Mouse (Mus musculus) limb, embryonic 15.5 days (tissue): ENCODE measurements around the gene Strip2. TPM values are rescaled to one million over a fixed set of nuclear protein-coding genes. Genes with fewer than 3 reads are reported as not detected.

Experiments
- ATAC-seq: fragments of 200-750 bp; cut with Nextera tagmentation; 2 replicates; pipeline ENCODE4 v1.8.0; 2017; ENCODE audit warnings: low read depth, moderate TSS enrichment; ENCODE audit not compliant: insufficient number of reproducible peaks, low FRiP score, low TSS enrichment
- H3K27ac ChIP-seq: fragments of 300-500 bp; sonication (generic); 2 replicates; pipeline ENCODE4 v1.5.1; 2015; ENCODE audit warnings: moderate library complexity, mild to moderate bottlenecking, inconsistent platforms
- H3K27me3 ChIP-seq: fragments of 300-500 bp; sonication (generic); 2 replicates; pipeline ENCODE4 v1.6.1; 2015; ENCODE audit warnings: inconsistent platforms
- H3K36me3 ChIP-seq: fragments of 300-500 bp; sonication (generic); 2 replicates; pipeline ENCODE4 v1.6.1; 2015; ENCODE audit warnings: inconsistent platforms
- H3K4me1 ChIP-seq: fragments of 300-500 bp; sonication (generic); 2 replicates; pipeline ENCODE4 v1.6.1; 2015; ENCODE audit warnings: inconsistent platforms
- H3K4me2 ChIP-seq: fragments of 300-500 bp; sonication (generic); 2 replicates; pipeline ENCODE4 v1.6.1; 2015; ENCODE audit warnings: mild to moderate bottlenecking, inconsistent platforms
- H3K4me3 ChIP-seq: fragments of 300-500 bp; sonication (generic); 2 replicates; pipeline ENCODE4 v1.5.1; 2015; ENCODE audit warnings: mild to moderate bottlenecking, inconsistent platforms
- H3K9ac ChIP-seq: fragments of 300-500 bp; sonication (generic); 2 replicates; pipeline ENCODE4 v1.6.1; 2015; ENCODE audit warnings: inconsistent platforms
- H3K9me3 ChIP-seq: fragments of 300-500 bp; sonication (generic); 2 replicates; pipeline ENCODE4 v1.6.1; 2016; ENCODE audit warnings: inconsistent platforms
- WGBS: fragments of 180-500 bp; shearing (Covaris S2); methylation state at CpG from one replicate; pipeline ENCODE4 v1.1.7; 2015; 5-methylcytosine and 5-hydroxymethylcytosine counted together
- polyA plus RNA-seq: library from polyadenylated mRNA; unstranded; fragments of >200 nt; fragmentation: Nextera tagmentation; extraction: Ambion mirVana; gene quantifications from 2 replicates; pipeline ENCODE4 v1.2.1, GENCODE M21; 2015

Gene Strip2
- polyA plus RNA-seq = 2.0 and 2.1 TPM in 2 replicates

DNA sequence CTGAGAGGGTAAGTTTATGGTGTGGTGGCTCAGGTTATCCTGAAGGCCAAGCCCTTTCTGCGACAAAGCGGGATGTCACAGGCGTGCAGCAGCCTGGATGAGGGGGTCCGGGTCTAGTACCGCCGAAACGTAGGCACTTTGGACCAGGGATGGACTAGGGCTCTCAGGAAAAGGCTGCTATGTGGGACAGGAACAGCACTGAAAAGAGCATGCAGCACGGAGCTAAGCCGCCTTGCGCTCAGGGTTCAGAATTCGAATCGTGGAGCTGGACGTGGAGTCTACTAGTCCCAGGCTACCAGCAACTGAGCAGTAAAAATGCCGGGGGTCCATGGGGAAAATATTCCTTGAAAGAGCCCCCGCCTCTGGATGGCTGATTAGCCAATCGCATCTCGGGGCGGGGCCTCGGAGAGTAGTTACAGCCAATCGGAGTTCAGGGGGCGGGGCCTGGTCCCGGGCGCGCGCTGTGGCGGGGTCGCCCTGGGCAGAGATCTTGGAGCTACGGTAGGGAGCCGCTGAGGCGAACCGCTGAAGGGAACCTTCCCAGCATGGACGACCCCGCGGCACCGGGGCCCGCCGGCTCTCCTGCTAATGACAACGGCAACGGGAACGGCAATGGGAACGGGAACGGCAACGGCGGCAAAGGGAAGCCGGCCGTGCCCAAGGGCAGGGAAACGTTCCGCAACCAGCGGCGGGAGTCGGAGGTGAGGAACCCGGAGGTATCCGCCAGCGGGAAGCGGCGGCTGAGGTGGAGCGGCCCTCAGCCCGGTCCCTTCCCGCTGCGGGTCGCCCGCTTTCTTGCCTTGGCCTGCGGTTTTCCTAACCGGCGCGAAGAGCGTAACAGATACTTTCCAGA, at the start of gene Strip2:
Gene Strip2 (plus strand): TSS at position 483 of the 853 bp plus-strand sequence.
- H3K27me3 ChIP-seq = peaks cover 19% of the 10 kb centered on the region
- peak; percentile 96 for ATAC-seq
- WGBS = under 1% methylated on average over 67 of the region's 67 CpGs
- H3K9me3 ChIP-seq = no peaks in the 10 kb centered on the region
- peak within 1 kb of the TSS; percentile 79 for H3K4me3 ChIP-seq
- H3K27ac ChIP-seq = no peak within 1 kb of the TSS
- H3K4me1 ChIP-seq = peaks cover 13% of the 10 kb centered on the region
- H3K36me3 ChIP-seq = no peaks in the 10 kb centered on the region
- peak within 1 kb of the TSS; percentile 54 for H3K9ac ChIP-seq
- peak within 1 kb of the TSS; percentile 90 for H3K4me2 ChIP-seq

DNA sequence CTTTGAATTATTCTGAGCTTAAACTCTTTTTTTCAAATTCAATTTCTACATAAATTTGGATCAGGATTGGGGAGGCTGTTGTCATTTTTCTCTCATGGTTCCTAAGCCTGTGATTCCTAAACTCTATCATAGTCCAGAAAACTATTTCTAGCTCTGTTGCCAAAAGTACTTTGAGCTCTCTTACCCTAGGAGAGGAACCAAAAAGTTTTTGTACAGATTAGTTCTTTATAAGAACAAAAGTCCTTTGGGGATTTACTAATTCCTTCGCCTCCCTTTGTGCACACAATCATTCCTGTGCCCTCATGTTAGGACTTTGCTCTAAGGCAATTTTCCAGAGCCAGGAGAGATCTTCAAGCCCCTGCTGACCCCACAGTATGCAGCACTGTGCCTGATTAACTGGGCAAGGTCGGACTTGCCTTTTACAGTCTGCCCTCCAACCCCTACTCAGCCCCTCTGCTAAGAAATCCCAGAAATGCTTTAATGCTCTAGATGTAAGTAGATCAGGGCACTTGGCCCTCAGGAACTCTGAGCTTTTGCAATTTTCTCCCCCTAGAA, 48.4 kb upstream of the Strip2 start:
- Histone ChIP-seq H3K9ac (no peak overlapping the region), H3K4me1 (no peaks in the 10 kb centered on the region), H3K27me3 (no peaks in the 10 kb centered on the region), H3K9me3 (no peaks in the 10 kb centered on the region), H3K27ac (no peak overlapping the region), H3K4me3 (no peak overlapping the region), H3K36me3 (peaks cover 4% of the 10 kb centered on the region; the same call in 1 of the 2 replicates), H3K4me2 (no peak overlapping the region)
- no peak for ATAC-seq
- WGBS = 61% methylated on average over 2 of the region's 2 CpGs

DNA sequence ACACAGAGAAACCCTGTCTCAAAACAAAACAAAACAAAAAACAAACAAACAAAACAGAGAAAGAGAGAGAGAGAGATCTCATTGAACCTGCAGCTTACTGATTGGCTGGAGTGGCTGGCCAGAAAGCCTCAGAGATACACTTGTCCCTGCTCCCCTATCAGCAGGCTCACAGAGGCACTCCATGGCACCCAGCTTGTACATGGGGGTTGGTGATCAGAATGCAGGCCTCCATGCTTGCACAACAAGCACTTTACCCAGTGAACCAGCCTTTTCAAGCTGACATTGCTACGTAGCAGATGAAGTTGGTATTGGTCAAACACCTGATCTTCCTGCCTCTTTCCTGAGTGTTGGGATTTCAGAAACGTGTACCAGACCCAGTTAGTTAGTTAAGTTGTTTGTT, 43.2 kb upstream of the Strip2 start:
- H3K27ac ChIP-seq = no peak overlapping the region
- H3K9me3 ChIP-seq = no peaks in the 10 kb centered on the region
- ATAC-seq = no peak
- H3K9ac ChIP-seq = no peak overlapping the region
- H3K4me3 ChIP-seq = no peak overlapping the region
- H3K36me3 ChIP-seq = peaks cover 10% of the 10 kb centered on the region
- 78% methylated on average over 2 of the region's 2 CpGs for WGBS
- H3K4me2 ChIP-seq = no peak overlapping the region
- H3K27me3 ChIP-seq = no peaks in the 10 kb centered on the region
- no peaks in the 10 kb centered on the region for H3K4me1 ChIP-seq

DNA sequence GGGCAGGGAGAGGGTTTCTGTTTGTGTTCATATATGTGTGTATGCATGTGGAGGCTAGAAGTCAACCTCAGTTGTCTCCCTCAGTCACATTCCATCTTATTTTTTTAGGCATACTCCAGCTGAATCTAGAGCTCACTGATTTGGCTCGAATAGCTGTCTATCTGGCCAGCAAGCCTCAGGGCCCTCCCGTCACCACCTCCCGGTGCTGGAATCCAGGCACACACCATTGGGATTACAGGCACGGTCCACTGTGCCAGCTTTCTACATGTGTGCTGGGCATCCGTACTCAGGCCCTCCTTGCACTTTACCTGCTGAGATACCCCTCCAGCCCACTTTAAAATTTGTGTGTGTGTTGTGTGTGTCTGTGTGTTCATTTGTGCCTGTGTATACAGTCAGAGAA, 41.2 kb upstream of the Strip2 start:
- no peaks in the 10 kb centered on the region for H3K4me1 ChIP-seq
- peaks cover 16% of the 10 kb centered on the region for H3K36me3 ChIP-seq
- 73% methylated on average over 5 of the region's 5 CpGs for WGBS
- no peak overlapping the region for H3K4me3 ChIP-seq
- no peak overlapping the region for H3K27ac ChIP-seq
- H3K9me3 ChIP-seq = no peaks in the 10 kb centered on the region
- H3K4me2 ChIP-seq = no peak overlapping the region
- H3K27me3 ChIP-seq = no peaks in the 10 kb centered on the region
- H3K9ac ChIP-seq = no peak overlapping the region
- no peak for ATAC-seq

DNA sequence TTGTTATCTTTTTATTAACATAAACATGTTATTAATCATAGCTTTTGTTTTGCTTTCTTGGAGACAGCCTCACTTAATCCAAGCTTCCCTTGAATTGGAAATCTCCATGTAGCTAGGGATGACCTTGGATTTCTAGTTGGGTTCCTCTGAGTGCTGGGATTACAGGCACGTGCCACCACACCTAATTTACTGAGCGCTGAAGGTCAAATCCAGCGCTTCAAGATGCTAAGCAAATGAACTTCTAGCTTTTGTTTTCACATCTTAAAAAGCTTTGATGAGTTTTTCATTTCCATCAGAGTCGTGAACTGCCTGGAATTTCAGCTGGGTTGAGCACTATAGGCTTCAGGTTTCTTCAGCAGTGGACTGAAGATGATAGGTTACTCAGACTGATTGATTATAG, 40.0 kb upstream of the Strip2 start:
- no peak for ATAC-seq
- H3K9ac ChIP-seq = no peak overlapping the region
- 85% methylated on average over 4 of the region's 4 CpGs for WGBS
- no peaks in the 10 kb centered on the region for H3K27me3 ChIP-seq
- no peak overlapping the region for H3K4me2 ChIP-seq
- H3K9me3 ChIP-seq = no peaks in the 10 kb centered on the region
- no peak overlapping the region for H3K4me3 ChIP-seq
- H3K27ac ChIP-seq = no peak overlapping the region
- no peaks in the 10 kb centered on the region for H3K4me1 ChIP-seq
- peaks cover 15% of the 10 kb centered on the region for H3K36me3 ChIP-seq

DNA sequence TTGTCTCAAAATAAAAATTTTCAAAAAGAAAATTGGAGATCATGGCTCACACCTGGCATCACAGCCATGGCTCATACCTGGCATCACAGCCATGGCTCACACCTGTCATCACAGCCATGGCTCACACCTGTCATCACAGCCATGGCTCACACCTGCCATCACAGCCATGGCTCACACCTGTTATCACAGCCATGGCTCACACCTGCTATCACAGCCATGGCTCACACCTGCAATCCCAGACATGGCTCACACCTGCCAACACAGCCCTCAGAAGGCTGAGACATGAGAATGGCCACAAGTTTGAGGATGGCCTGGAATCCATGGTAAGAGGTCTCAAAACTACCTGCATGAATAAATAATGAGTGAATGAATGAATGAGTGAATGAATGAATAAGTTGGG, 37.2 kb upstream of the Strip2 start:
- no peak for ATAC-seq
- H3K4me3 ChIP-seq = no peak overlapping the region
- no peaks in the 10 kb centered on the region for H3K9me3 ChIP-seq
- no peak overlapping the region for H3K27ac ChIP-seq
- H3K4me1 ChIP-seq = no peaks in the 10 kb centered on the region
- no peaks in the 10 kb centered on the region for H3K27me3 ChIP-seq
- H3K4me2 ChIP-seq = no peak overlapping the region
- no peak overlapping the region for H3K9ac ChIP-seq
- peaks cover 19% of the 10 kb centered on the region for H3K36me3 ChIP-seq

DNA sequence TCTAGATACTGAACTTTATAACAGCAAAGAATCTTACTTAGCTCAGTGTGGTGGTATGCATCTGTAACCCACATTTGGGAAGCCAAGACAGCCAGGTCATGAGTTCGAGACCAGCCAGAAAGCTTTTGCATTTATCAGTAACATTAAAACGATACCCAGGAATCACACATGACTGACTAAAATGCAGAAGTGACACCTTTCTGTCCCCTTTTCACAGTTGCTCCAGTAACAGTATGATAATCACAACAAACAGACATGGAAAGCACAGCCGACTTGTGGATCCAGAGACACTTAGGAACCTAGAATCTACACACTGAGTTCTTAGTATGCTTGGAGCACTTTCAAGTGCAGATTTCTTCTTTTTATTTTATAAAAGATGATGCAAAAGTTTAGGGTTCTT, 36.0 kb upstream of the Strip2 start:
- H3K4me2 ChIP-seq = no peak overlapping the region

DNA sequence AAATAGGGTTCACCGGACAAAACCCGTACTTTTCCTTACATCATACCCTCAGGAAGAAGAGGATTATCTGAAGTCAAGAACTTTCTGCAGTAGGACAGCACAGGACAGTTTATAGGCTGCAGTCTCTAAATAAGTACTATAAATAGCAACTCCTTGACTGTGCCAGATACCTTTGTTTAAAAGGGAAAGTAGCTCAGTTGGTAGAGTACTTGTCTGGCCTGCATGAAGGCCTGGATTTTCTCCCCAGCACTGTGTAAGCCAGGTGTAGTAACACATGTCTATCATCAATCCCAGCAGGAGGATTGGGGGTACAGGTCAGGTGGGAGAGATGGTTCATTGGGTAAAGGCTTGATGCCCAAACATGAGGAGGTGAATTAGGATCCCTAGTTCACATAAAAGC, 34.9 kb upstream of the Strip2 start:
- Histone ChIP-seq H3K27ac (no peak overlapping the region), H3K36me3 (peaks cover 26% of the 10 kb centered on the region)
- no peak for ATAC-seq

More for the DNA sequence above, 36.0 kb upstream of the Strip2 start:
- no peaks in the 10 kb centered on the region for H3K27me3 ChIP-seq
- H3K36me3 ChIP-seq = peaks cover 22% of the 10 kb centered on the region
- no peaks in the 10 kb centered on the region for H3K9me3 ChIP-seq
- ATAC-seq = no peak
- H3K9ac ChIP-seq = no peak overlapping the region
- no peaks in the 10 kb centered on the region for H3K4me1 ChIP-seq
- no peak overlapping the region for H3K27ac ChIP-seq
- WGBS = 92% methylated on average over 3 of the region's 3 CpGs
- H3K4me3 ChIP-seq = no peak overlapping the region

DNA sequence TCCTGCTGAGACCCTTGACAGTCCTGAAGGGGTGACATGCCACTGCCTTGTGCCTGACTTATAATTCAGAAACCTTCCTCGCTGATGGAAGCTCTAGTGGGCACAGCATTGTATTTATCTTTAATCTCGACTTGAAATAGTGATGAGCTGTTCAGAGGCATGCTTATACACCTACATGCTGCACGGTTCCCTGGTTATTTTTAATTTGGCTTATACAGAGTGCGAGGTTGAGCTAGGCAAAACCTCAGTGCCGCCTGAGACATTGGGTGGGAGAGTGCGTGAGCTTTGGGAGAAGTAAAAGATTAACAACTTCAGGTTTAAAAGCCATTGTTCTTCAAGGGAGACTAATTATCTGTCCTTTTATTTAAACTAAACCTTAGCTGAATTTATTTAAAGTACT, 33.9 kb upstream of the Strip2 start:
- H3K4me3 ChIP-seq = no peak overlapping the region
- peaks cover 26% of the 10 kb centered on the region for H3K36me3 ChIP-seq
- no peak for ATAC-seq
- no peak overlapping the region for H3K27ac ChIP-seq
- H3K4me2 ChIP-seq = no peak overlapping the region
- H3K4me1 ChIP-seq = no peaks in the 10 kb centered on the region
- whole genome bisulfite sequencing = 76% methylated on average over 6 of the region's 6 CpGs
- no peaks in the 10 kb centered on the region for H3K9me3 ChIP-seq
- no peak overlapping the region for H3K9ac ChIP-seq
- H3K27me3 ChIP-seq = no peaks in the 10 kb centered on the region

More for the DNA sequence above, 34.9 kb upstream of the Strip2 start:
- Histone ChIP-seq H3K9me3 (no peaks in the 10 kb centered on the region), H3K4me3 (no peak overlapping the region), H3K9ac (no peak overlapping the region), H3K4me1 (no peaks in the 10 kb centered on the region), H3K27me3 (no peaks in the 10 kb centered on the region), H3K4me2 (no peak overlapping the region)
- WGBS = 60% methylated on average over 2 of the region's 2 CpGs

DNA sequence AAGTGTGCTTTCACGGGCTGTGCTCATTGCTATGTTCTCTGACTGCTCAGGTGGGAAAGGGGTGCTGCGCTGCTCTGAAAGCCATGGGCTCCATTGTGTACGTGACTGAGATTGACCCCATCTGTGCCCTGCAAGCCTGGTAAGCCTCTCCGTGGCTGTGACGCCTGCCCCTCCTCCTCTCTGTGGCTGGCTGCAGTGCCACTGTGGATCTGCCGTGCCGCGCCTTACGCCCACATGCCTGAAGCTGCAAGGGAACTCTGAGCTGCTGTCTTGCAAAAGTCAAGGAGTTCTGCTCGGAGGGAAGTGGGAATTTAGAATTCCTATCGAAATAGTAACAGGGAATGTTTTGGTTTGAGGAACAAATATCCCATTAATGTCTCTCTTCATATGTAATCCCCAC, 25.7 kb upstream of the Strip2 start:
- WGBS = 77% methylated on average over 11 of the region's 11 CpGs
- Histone ChIP-seq H3K9ac (no peak overlapping the region), H3K4me3 (no peak overlapping the region), H3K36me3 (peaks cover 12% of the 10 kb centered on the region; the same call in 1 of the 2 replicates), H3K9me3 (no peaks in the 10 kb centered on the region), H3K4me2 (no peak overlapping the region), H3K27ac (no peak overlapping the region), H3K4me1 (no peaks in the 10 kb centered on the region), H3K27me3 (no peaks in the 10 kb centered on the region)
- no peak for ATAC-seq

DNA sequence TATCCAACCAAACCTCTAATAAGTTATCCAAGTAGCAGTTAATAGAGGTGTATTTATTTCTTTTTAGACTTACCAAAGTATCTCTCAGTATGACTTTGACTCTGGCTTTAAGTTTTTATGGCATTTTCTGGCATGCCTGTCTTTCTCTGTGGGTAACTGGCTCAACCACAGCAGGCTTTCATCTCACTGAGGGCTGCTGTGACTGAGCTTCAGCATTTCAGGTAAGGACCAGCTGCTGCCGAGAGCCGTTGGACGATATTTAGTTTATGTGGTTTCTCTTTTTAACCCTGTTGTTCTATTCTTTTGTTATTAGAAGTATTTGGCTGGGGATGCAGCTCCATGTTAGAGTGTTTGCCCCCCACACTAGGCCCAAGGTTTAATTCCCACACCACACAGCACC, 19.8 kb upstream of the Strip2 start:
- Histone ChIP-seq H3K9me3 (no peaks in the 10 kb centered on the region), H3K4me2 (no peak overlapping the region)
- 89% methylated on average over 3 of the region's 3 CpGs for WGBS

DNA sequence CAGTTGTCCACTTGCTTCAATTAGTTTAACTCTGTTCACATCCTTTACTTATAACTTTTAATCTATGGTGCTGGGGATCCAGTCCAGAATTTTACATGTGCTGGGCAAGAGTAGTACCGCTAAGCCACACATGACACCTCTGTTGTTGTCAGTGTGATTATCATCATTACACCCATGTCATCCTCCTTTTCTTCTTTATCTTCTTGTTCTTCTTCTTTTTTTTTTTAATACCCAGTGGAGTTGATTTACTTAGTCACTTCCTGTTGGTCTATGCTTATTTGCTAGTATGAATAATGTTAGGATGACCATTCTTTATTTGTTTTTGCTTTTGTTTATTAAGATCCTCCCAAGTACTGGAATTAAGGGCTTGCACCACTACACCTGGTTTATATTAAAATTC, 15.4 kb upstream of the Strip2 start:
- ATAC-seq = no peak
- H3K27me3 ChIP-seq = no peaks in the 10 kb centered on the region
- 92% methylated on average over 1 of the region's 1 CpGs for WGBS
- H3K4me1 ChIP-seq = no peaks in the 10 kb centered on the region
- no peak overlapping the region for H3K9ac ChIP-seq
- peaks cover 30% of the 10 kb centered on the region for H3K36me3 ChIP-seq
- H3K4me2 ChIP-seq = no peak overlapping the region
- H3K9me3 ChIP-seq = no peaks in the 10 kb centered on the region
- no peak overlapping the region for H3K27ac ChIP-seq
- H3K4me3 ChIP-seq = no peak overlapping the region

More for the DNA sequence above, 19.8 kb upstream of the Strip2 start:
- ATAC-seq = no peak
- Histone ChIP-seq H3K27me3 (no peaks in the 10 kb centered on the region), H3K9ac (no peak overlapping the region), H3K36me3 (peaks cover 19% of the 10 kb centered on the region), H3K4me3 (no peak overlapping the region), H3K27ac (no peak overlapping the region), H3K4me1 (no peaks in the 10 kb centered on the region)
